Mouse (Mus musculus): Measurements from ENCODE around the gene Prkar2a. TPM values are rescaled to one million over a fixed set of nuclear protein-coding genes. Genes with fewer than 3 reads are reported as not detected.

Gene Prkar2a
- polyA plus RNA-seq, 1 experiment, result 26.6 TPM

DNA sequence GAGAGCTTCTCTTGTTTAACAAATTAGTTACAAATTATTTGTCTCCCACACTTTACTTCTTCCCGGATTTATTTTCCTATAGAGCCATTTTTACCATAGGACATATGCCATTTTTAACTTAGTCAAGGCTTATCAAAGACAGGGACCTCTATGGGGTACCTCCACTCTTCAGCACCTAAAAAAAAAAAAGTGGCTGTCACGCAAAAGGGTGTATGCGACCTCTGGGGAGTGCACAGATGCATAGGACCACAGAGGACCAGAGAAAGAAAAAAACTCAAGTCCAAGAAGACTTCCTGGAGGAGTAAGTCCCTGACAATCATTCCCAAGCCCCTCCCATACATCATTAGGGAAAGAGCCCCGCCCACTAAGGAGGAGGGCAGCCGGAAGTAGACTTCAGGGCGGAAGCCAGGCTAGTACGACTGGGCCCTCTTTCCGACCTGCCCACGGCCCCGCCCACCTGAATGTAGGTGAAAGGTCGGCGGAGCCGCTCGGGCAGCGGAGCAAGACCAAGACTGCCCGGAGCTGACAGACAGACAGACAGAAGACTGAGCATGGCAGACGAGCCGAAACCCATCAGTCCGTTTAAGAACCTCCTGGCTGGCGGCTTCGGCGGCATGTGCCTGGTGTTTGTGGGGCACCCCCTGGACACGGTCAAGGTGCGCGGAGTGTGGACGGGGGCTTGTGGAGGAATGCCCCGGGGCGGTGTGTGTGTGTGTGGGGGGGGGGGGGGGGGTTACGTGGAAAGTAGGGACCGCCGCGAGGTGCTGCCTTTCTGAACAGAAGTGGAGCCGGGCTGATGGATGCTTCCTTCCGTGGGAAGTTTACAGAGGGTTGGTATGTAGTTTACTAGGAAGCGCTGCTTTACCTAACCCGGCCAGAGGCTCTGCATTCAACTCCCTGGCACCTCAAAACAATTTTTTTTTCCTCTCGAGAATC lies 27.2 kb upstream of the Prkar2a start, which contains the start of gene Slc25a20:
TSS of gene Slc25a20 (plus strand) at position 412 of the 936 bp plus-strand sequence.
- Histone ChIP-seq H3K4me1 (ENCODE audit: control insufficient read depth, insufficient read depth, low read length) (peaks cover 3% of the 10 kb centered on the region; the same call in 1 of the 2 replicates), H3K4me3 (replicated peaks; ENCODE audit: insufficient read depth, low read depth, low read length) (peak within 1 kb of the TSS; percentile 89), H3K27me3 (ENCODE audit: control insufficient read depth, insufficient read depth, low read length) (no peaks in the 10 kb centered on the region), H3K27ac (ENCODE audit: insufficient read depth, low read length) (no peak within 1 kb of the TSS)
- TF ChIP-seq CTCF (IDR thresholded peaks at IDR 0.05; ENCODE audit: borderline replicate concordance, insufficient read depth, low read depth, low read length) (no peak), POLR2A (IDR thresholded peaks at IDR 0.05; ENCODE audit: borderline replicate concordance, insufficient read depth, low read length) (peak; percentile 55; the same call in 1 of the 2 replicates)
- WGBS, result 3% methylated on average over 37 of the region's 37 CpGs
- peak; percentile 72 to 76 for DNase-seq

DNA sequence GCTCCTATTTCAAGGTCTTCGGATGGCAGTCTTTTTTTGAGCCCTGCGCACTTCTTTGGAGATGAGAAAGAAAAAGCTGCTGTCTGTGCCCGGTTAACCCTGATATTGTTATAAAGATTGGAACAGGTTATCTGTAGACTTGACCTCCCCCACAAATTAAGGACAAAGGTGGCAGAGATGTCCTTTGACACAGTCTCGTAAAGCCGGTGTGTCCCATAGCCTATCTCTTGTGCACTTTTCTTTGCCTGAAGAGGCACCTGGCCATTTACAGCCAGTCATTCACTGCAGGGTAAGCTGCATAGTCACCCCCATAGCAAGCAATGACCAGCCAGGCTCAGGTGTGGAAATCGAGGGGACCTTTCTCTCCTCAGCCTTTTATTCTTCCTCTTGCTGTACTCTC lies 26.5 kb upstream of the Prkar2a start:
- Histone ChIP-seq H3K27ac (ENCODE audit: insufficient read depth, low read length) (no peak overlapping the region), H3K4me3 (replicated peaks; ENCODE audit: insufficient read depth, low read depth, low read length) (peak overlapping the region; percentile 89), H3K27me3 (ENCODE audit: control insufficient read depth, insufficient read depth, low read length) (no peaks in the 10 kb centered on the region), H3K4me1 (ENCODE audit: control insufficient read depth, insufficient read depth, low read length) (peaks cover 3% of the 10 kb centered on the region; the same call in 1 of the 2 replicates)
- TF ChIP-seq POLR2A (IDR thresholded peaks at IDR 0.05; ENCODE audit: borderline replicate concordance, insufficient read depth, low read length) (no peak), CTCF (IDR thresholded peaks at IDR 0.05; ENCODE audit: borderline replicate concordance, insufficient read depth, low read depth, low read length) (no peak)
- 42% methylated on average over 6 of the region's 6 CpGs for WGBS
- DNase-seq, result peak in 1 of 2 experiments; percentile 14

DNA sequence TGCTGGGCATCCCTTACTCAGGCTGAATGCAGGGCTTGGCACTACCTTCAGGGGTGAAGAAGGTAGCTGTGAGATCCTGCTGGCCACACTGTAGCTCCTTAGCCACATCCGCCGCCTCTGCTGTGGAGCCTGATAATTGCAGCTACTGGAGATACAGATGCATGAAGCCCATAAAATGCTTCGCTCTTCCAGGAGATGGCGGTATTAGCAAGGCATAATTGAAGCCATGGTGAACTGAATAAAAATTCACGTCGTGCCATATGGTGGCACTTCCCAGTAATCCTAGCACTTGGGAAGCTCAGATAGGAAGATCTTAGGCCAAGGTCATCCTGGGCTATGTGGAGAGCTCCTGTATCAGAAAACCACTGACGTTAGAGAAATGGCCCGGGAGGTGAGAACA lies 19.2 kb upstream of the Prkar2a start:
- WGBS, result 53% methylated on average over 8 of the region's 8 CpGs
- no peak for DNase-seq
- TF ChIP-seq CTCF (IDR thresholded peaks at IDR 0.05; ENCODE audit: borderline replicate concordance, insufficient read depth, low read depth, low read length) (no peak), POLR2A (IDR thresholded peaks at IDR 0.05; ENCODE audit: borderline replicate concordance, insufficient read depth, low read length) (no peak)
- no peaks in the 10 kb centered on the region for H3K4me1 ChIP-seq (ENCODE audit: control insufficient read depth, insufficient read depth, low read length)
- no peak overlapping the region for H3K4me3 ChIP-seq (replicated peaks; ENCODE audit: insufficient read depth, low read depth, low read length)
- no peaks in the 10 kb centered on the region; the same call in 1 of the 2 replicates for H3K27me3 ChIP-seq (ENCODE audit: control insufficient read depth, insufficient read depth, low read length)
- H3K27ac ChIP-seq (ENCODE audit: insufficient read depth, low read length), result no peak overlapping the region

DNA sequence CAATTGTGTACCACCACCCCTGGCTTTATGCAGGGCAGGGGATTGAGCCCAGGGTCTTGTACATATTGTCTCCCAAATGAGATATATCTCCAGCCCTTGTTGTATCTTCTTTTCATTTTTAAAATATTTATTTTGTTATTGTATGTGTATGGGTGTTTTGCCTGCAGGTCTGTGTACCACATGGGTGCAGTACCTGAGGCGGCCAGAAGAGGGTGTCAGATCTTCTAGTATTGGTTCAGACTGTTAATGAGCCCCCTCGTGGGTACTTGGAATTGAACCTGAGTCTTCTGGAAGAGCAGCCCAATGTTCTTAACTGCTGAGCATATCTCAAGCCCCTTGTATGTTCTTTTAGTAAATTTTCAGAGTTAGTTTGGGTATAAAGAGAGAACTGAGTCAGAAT lies 16.0 kb upstream of the Prkar2a start:
- Histone ChIP-seq H3K4me1 (ENCODE audit: control insufficient read depth, insufficient read depth, low read length) (no peaks in the 10 kb centered on the region), H3K4me3 (replicated peaks; ENCODE audit: insufficient read depth, low read depth, low read length) (no peak overlapping the region), H3K27me3 (ENCODE audit: control insufficient read depth, insufficient read depth, low read length) (no peaks in the 10 kb centered on the region; the same call in 1 of the 2 replicates), H3K27ac (ENCODE audit: insufficient read depth, low read length) (no peak overlapping the region)
- TF ChIP-seq CTCF (IDR thresholded peaks at IDR 0.05; ENCODE audit: borderline replicate concordance, insufficient read depth, low read depth, low read length) (no peak; the same call in 1 of the 2 replicates), POLR2A (IDR thresholded peaks at IDR 0.05; ENCODE audit: borderline replicate concordance, insufficient read depth, low read length) (no peak)
- WGBS, result 50% methylated on average over 2 of the region's 2 CpGs
- no peak for DNase-seq

DNA sequence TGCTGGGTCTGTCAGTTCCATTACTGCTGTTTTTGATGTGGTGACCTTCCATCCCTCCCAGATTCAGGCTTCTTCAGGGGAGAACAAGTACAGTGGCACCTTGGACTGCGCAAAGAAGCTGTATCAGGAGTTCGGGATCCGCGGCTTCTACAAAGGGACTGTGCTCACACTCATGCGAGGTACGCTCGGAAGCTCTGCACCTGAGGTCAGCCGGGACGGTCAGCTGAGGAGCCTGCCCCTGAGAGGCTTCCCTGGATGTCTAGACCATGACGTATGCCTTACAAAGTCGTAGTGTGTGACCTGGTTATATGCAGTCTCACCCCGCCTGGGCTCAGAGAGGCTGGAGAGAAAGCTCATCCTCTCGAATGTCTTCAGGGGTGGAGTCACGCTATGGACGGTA lies 9.1 kb upstream of the Prkar2a start:
- WGBS, result 92% methylated on average over 15 of the region's 15 CpGs
- no peak for DNase-seq
- no peaks in the 10 kb centered on the region for H3K27me3 ChIP-seq (ENCODE audit: control insufficient read depth, insufficient read depth, low read length)
- no peaks in the 10 kb centered on the region for H3K4me1 ChIP-seq (ENCODE audit: control insufficient read depth, insufficient read depth, low read length)
- TF ChIP-seq POLR2A (IDR thresholded peaks at IDR 0.05; ENCODE audit: borderline replicate concordance, insufficient read depth, low read length), result no peak
- TF ChIP-seq CTCF (IDR thresholded peaks at IDR 0.05; ENCODE audit: borderline replicate concordance, insufficient read depth, low read depth, low read length), result no peak
- H3K4me3 ChIP-seq (replicated peaks; ENCODE audit: insufficient read depth, low read depth, low read length), result no peak overlapping the region
- no peak overlapping the region for H3K27ac ChIP-seq (ENCODE audit: insufficient read depth, low read length)

DNA sequence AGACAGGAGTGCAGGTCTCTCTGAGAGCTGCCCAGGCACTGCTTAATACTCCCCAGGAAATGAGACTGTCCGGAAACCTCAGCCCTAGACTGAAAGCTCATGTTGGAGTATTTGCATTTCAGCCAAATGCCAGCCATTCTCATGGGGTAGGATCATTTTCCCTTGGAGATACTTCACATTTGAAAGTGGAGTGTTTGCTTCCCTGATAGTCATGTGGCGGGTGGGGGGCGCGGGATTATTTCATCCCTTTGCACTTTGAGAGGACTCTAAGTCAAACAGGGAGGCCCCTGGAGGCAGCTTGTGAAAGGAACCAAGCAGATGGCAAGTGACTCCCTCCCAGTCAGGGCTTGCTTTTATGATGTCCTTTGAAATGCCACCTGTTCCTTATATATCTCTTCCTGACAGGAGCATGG lies 2.6 kb upstream of the Prkar2a start:
- TF ChIP-seq CTCF (IDR thresholded peaks at IDR 0.05; ENCODE audit: borderline replicate concordance, insufficient read depth, low read depth, low read length) (no peak), POLR2A (IDR thresholded peaks at IDR 0.05; ENCODE audit: borderline replicate concordance, insufficient read depth, low read length) (no peak)

DNA sequence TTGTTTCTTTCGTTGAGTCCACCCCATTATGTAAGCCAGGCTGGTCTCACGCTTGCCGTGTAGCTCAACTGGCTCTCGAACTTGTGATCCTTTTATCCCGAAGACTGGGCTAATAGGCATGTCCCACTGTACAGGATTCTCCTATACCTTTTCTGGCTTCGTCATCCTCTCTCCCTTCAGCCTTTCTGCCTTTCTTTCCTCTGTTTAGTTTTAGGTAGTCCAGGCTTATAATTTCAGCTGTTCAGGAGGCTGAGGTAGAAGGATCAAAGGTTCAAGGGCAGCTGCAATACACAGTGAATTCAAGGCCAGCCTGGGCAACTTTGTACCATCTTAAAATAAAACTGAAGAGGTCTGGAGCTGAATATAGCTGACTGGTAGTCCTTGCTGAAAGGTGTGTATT lies 1.9 kb upstream of the Prkar2a start:
- Histone ChIP-seq H3K27ac (ENCODE audit: insufficient read depth, low read length) (no peak overlapping the region), H3K4me3 (replicated peaks; ENCODE audit: insufficient read depth, low read depth, low read length) (no peak overlapping the region), H3K4me1 (ENCODE audit: control insufficient read depth, insufficient read depth, low read length) (peaks cover 7% of the 10 kb centered on the region; the same call in 1 of the 2 replicates), H3K27me3 (ENCODE audit: control insufficient read depth, insufficient read depth, low read length) (no peaks in the 10 kb centered on the region)
- DNase-seq, result no peak
- TF ChIP-seq CTCF (IDR thresholded peaks at IDR 0.05; ENCODE audit: borderline replicate concordance, insufficient read depth, low read depth, low read length), result no peak
- TF ChIP-seq POLR2A (IDR thresholded peaks at IDR 0.05; ENCODE audit: borderline replicate concordance, insufficient read depth, low read length), result no peak
- WGBS, result 76% methylated on average over 6 of the region's 6 CpGs

More for the DNA sequence above, 2.6 kb upstream of the Prkar2a start:
- H3K27ac ChIP-seq (ENCODE audit: insufficient read depth, low read length), result no peak overlapping the region
- peaks cover 7% of the 10 kb centered on the region; the same call in 1 of the 2 replicates for H3K4me1 ChIP-seq (ENCODE audit: control insufficient read depth, insufficient read depth, low read length)
- no peak overlapping the region for H3K4me3 ChIP-seq (replicated peaks; ENCODE audit: insufficient read depth, low read depth, low read length)
- WGBS, result 27% methylated on average over 4 of the region's 4 CpGs
- no peaks in the 10 kb centered on the region for H3K27me3 ChIP-seq (ENCODE audit: control insufficient read depth, insufficient read depth, low read length)
- DNase-seq, result peak; percentile 19 to 29
